Mouse (Mus musculus): Measurements from ENCODE around the gene Erc2. TPM values are rescaled to one million over a fixed set of nuclear protein-coding genes. Genes with fewer than 3 reads are reported as not detected.

Erc2 gene
- 3.0 TPM for polyA plus RNA-seq (2014; fragmentation: Illumina TruSeq; extraction: RNeasy Lipid Tissue Mini Kit (QIAGEN cat#74804); ENCODE audit: low read depth, low replicate concordance)

GRCm38 (mm10) chr14:27622176-27622922, at the start of gene Erc2:
TSS of gene Erc2 (plus strand) at chr14:27622428.

DNA sequence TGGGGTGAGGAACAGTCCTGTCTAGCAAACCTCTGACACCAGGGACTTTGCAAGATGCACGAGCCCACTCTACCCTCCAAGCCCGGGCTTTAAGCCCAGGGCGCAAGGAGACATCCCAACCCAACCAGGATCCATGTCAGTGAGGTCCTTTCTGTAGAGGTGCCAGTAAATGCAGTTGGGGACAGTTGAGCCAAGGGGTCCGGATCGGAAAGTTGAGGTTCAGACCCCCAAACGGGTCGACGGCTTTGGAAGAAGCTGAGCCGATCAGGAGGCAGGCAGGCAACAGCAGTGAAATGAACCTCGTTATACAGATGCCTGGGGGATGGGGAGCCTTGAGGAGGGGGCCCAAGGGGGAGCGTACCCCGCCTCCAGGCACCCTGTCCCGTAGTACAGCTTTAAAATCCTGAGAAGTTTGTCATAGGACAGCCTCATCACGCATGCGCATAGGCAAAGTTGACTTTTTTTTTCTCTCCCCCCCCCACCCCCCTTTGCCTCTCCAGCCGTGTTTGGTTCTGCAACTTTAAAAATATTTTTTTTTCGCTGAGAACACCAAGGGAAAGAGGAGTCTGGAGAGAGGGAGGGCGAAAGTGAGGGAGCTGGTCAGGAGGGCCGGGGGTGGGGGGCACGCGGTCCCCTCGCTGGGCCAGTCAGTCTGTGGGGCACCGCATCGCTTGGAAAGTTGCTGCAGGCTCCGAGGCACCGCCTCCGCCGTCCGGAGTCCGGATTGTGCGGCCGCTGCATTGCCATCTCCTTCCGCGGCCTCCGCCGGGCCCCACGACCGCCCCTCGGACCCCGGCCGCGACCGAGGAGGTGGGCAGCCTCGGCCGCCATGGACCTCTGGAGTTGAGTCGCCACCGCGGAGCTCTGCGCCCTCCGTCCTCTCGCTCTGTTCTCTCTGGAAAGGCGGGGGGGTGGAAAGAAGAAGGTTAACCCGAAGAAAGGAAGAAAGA, 882.1 kb downstream of the Erc2 start, which contains the start of gene Wnt5a:
Gene Wnt5a (plus strand): TSS at position 650 of the 950 bp plus-strand sequence.

Other genes with a start within 250 kb of the Erc2 start
- gene Fam208a, start 193.6 kb upstream of the Erc2 start, polyA plus RNA-seq (2014; fragmentation: Illumina TruSeq; extraction: RNeasy Lipid Tissue Mini Kit (QIAGEN cat#74804); ENCODE audit: low read depth, low replicate concordance): 41.1 TPM
- 7.8 TPM for gene Ccdc66, start 114.0 kb upstream of the Erc2 start, polyA plus RNA-seq (2014; fragmentation: Illumina TruSeq; extraction: RNeasy Lipid Tissue Mini Kit (QIAGEN cat#74804); ENCODE audit: low read depth, low replicate concordance)

Measured in liver, adult 10 weeks (tissue).